Mouse (Mus musculus) intestine, postnatal 0 days (tissue): Measurements from ENCODE around the gene Asic4. TPM values are rescaled to one million over a fixed set of nuclear protein-coding genes. Genes with fewer than 3 reads are reported as not detected.

ENCODE experiments used
- ATAC-seq: fragments of 200-750 bp; cut with Nextera tagmentation; 2 replicates; pipeline ENCODE4 v1.8.0; 2017; ENCODE audit warnings: mild to moderate bottlenecking, moderate TSS enrichment, moderate library complexity
- H3K27ac ChIP-seq: fragments of 300-500 bp; sonication (generic); 2 replicates; pipeline ENCODE4 v1.5.1; 2014; ENCODE audit warnings: mild to moderate bottlenecking, low read depth, low read length, moderate library complexity
- H3K27me3 ChIP-seq: fragments of 300-500 bp; sonication (generic); replicated peaks from 2 replicates; pipeline ENCODE4 v1.6.1; 2014; ENCODE audit warnings: low read length, mixed read lengths; ENCODE audit not compliant: control insufficient read depth, insufficient read depth
- H3K36me3 ChIP-seq: fragments of 300-500 bp; sonication (generic); 2 replicates; pipeline ENCODE4 v1.6.1; 2014; ENCODE audit warnings: mild to moderate bottlenecking, moderate library complexity; ENCODE audit not compliant: control insufficient read depth, insufficient read depth
- H3K4me1 ChIP-seq: fragments of 300-500 bp; sonication (generic); replicated peaks from 2 replicates; pipeline ENCODE4 v1.6.1; 2014; ENCODE audit warnings: antibody characterized with exemption, low read length, mixed read lengths; ENCODE audit not compliant: control insufficient read depth, insufficient read depth
- H3K4me2 ChIP-seq: fragments of 300-500 bp; sonication (generic); replicated peaks from 2 replicates; pipeline ENCODE4 v1.6.1; 2014; ENCODE audit warnings: low read depth, mild to moderate bottlenecking, moderate library complexity
- H3K4me3 ChIP-seq: fragments of 300-500 bp; sonication (generic); 2 replicates; pipeline ENCODE4 v1.5.1; 2014; ENCODE audit warnings: low read depth, low read length
- H3K9ac ChIP-seq: fragments of 300-500 bp; sonication (generic); 2 replicates; pipeline ENCODE4 v1.6.1; 2014; ENCODE audit warnings: mild to moderate bottlenecking, low read depth, low read length
- H3K9me3 ChIP-seq: fragments of 300-500 bp; sonication (generic); 2 replicates; pipeline ENCODE4 v1.6.1; 2016; ENCODE audit warnings: mixed run types; ENCODE audit not compliant: control insufficient read depth
- CTCF ChIP-seq: sonication (generic); IDR thresholded peaks from 2 replicates; pipeline ENCODE4 v1.5.1; 2016; ENCODE audit warnings: low read depth, mild to moderate bottlenecking, control low read depth, antibody characterized with exemption, moderate library complexity
- WGBS: fragments of 180-500 bp; shearing (Covaris S2); extraction: QIAGEN DNeasy Blood & Tissue Kit; methylation state at CpG from one replicate; pipeline ENCODE4 v1.1.7; 2014; 5-methylcytosine and 5-hydroxymethylcytosine counted together
- polyA plus RNA-seq: library from polyadenylated mRNA; unstranded; fragments of >200 nt; fragmentation: Nextera tagmentation; extraction: Ambion mirVana; gene quantifications from 2 replicates; pipeline ENCODE4 v1.2.1, GENCODE M21; 2015

Gene Asic4
- polyA plus RNA-seq, 1 experiment from 2014 or later = 1.2 TPM

DNA sequence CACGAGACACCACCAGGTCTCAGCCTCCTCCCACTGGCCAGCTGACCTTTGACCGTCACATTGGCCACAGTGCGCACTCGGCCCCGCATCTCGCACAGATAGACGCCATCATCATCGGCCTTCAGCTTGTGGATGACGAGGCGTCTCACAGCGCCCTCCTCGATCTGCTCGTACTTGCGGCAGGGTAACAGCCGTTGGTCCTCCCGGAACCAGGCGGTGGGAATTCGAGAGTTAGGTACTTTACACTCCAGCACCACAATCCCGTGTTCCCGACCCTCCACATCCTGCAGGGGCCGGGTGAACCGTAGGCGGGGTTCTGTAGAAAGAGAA is 53.4 kb downstream of the Asic4 start:
- Histone ChIP-seq H3K36me3 (peaks cover 38% of the 10 kb centered on the region; the same call in 1 of the 2 replicates), H3K27ac (no peak overlapping the region), H3K9me3 (no peaks in the 10 kb centered on the region), H3K4me2 (peak overlapping the region; percentile 98; the same call in 1 of the 2 replicates), H3K4me1 (no peaks in the 10 kb centered on the region; the same call in 1 of the 2 replicates), H3K9ac (no peak overlapping the region), H3K4me3 (peak overlapping the region; percentile 3; the same call in 1 of the 2 replicates), H3K27me3 (no peaks in the 10 kb centered on the region)
- no peak for TF ChIP-seq CTCF
- 76% methylated on average over 23 of the region's 23 CpGs for WGBS
- ATAC-seq = no peak

DNA sequence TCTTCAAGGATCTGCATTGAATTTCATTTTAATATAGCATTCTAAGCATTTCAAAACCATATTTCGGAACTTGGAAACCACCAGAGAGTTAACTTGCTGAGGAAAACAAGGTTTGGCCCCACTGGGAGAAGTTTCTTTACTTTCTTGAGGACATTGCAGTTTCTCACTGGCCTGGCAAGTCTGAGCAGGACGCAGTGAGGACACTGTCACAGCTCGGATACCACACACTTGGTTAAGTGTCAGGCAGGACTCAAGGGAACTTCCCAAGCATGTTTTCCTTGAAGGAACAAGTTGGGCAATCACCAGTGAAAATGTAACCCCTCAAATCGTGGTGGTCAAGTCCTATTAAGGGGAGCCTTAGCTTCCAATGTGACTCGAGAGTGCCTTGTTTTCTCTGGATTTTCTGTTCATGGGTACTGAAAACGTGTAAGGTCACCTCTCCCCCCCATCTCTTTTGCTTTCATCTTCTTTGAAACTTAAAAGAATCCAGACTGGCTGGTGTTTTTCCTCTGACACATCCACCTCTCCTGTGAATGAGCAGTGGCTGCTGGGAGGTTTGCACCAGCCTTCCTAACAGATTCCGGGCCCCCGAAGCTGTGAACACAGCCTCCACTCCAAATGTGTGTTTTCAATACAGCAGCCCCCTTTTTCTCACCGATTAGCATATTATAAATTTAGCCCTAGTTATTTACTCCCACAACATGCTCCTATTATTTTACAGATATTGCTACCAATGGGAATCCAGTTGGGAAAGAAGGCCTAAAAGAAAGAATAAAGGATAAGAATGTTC is 54.2 kb downstream of the Asic4 start:
- H3K27ac ChIP-seq = no peak overlapping the region
- peak overlapping the region; percentile 98 for H3K4me2 ChIP-seq

DNA sequence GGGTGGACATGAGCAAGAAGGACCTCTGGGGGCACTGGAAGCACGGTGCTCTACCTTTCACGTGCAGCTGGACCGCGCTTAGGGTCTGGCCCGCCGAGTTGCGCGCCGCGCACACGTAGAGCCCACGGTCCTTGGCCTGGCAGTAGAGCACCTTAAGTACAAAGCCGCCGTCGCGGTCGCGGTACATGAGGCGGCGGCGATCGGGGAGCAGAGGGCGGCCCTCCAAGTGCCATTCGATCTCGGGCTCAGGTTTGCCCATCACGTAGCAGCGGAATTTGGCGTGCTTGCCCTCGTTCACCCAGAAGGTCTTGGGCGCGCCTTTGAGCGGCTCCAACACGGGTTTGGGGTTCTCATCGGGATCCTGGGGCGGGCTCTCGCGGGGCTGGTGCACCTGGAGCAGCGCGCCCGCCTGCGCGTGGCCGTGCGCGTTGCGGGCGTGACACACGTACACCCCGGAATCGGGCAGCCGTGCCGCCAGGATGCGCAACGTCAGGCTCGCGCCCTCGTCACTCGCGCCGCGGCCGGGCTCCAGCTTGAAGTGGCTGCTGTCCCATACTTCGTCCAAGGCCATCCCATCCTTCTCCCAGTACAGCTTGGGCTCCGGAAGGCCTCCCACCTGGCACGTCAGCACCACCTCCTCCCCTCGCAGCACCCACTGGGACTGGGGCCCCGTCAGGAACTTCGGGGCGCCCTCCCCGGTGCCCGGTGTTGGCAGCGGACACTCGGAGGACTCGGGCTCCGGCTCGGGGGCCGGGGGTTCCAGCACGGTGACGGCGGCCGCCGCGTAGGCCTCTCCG is 55.1 kb downstream of the Asic4 start:
- no peaks in the 10 kb centered on the region for H3K27me3 ChIP-seq
- WGBS = under 1% methylated on average over 80 of the region's 84 CpGs
- peak overlapping the region; percentile 91 for H3K9ac ChIP-seq
- no peaks in the 10 kb centered on the region for H3K9me3 ChIP-seq
- H3K4me3 ChIP-seq = peak overlapping the region; percentile 78
- peak overlapping the region; percentile 90 for H3K27ac ChIP-seq
- ATAC-seq = peak; percentile 69
- no peaks in the 10 kb centered on the region; the same call in 1 of the 2 replicates for H3K4me1 ChIP-seq
- no peak for TF ChIP-seq CTCF
- H3K4me2 ChIP-seq = peak overlapping the region; percentile 98
- peaks cover 29% of the 10 kb centered on the region; the same call in 1 of the 2 replicates for H3K36me3 ChIP-seq

More for the DNA sequence above, 54.2 kb downstream of the Asic4 start:
- H3K4me3 ChIP-seq = peak overlapping the region; percentile 78
- 52% methylated on average over 9 of the region's 9 CpGs for WGBS
- no peaks in the 10 kb centered on the region for H3K27me3 ChIP-seq
- ATAC-seq = no peak
- 0 out of 2 replicates have a peak overlapping the region, but pooled peaks have one; percentile 91 for H3K9ac ChIP-seq
- H3K4me1 ChIP-seq = no peaks in the 10 kb centered on the region; the same call in 1 of the 2 replicates
- TF ChIP-seq CTCF = no peak
- H3K9me3 ChIP-seq = no peaks in the 10 kb centered on the region
- peaks cover 35% of the 10 kb centered on the region; the same call in 1 of the 2 replicates for H3K36me3 ChIP-seq

DNA sequence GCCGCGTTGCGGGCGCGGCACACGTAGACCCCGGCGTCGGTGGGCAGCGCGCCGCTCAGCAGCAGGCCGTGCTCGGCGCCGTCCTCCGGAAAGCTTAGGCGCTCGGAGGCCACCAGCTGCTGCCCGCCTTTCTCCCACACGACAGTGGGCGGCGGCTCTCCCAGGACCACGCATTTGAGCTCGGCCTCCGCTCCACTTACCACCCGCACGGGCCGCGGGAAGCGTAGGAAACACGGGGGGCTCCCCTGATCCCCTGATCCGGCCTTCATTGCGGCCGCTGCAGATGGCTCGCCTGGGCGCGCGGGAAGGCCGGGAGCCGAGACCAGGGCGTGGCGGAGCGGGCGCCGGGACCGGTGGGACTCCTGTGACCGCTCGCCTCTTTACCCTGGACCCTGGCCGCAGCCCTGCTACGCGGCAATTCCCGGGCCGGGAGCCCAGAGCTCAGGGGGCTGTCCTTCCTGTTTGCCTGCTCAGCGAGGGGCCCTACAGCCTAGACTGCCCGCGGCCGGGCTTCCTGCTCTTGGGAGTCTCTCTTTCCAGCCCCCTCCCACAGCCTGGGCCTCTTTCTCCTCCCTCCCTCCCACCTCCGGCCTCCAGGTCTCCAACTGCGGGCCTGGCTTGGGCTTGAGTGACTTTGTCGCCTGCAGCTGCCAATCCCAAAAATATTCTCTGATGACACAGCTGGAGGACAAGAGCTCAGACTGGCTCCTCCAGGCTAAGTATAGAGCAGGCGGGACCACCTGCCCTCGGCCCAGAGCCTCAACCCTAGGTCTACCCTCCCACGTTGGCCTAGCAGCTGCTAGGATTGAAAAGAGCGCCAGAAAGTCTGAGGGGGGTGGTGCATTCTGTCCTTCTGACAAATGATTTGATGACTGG is 56.0 kb downstream of the Asic4 start, which contains the start of gene Obsl1:
Gene Obsl1 (minus strand): TSS at position 497 of the 876 bp plus-strand sequence.
- Histone ChIP-seq H3K4me1 (no peaks in the 10 kb centered on the region; the same call in 1 of the 2 replicates), H3K4me2 (peak within 1 kb of the TSS; percentile 98), H3K27ac (peak within 1 kb of the TSS; percentile 90), H3K36me3 (peaks cover 24% of the 10 kb centered on the region; the same call in 1 of the 2 replicates), H3K9ac (peak within 1 kb of the TSS; percentile 91), H3K4me3 (peak within 1 kb of the TSS; percentile 78), H3K9me3 (no peaks in the 10 kb centered on the region), H3K27me3 (no peaks in the 10 kb centered on the region)
- peak; percentile 57; the same call in 1 of the 2 replicates for ATAC-seq
- under 1% methylated on average over 61 of the region's 65 CpGs for WGBS
- no peak for TF ChIP-seq CTCF

DNA sequence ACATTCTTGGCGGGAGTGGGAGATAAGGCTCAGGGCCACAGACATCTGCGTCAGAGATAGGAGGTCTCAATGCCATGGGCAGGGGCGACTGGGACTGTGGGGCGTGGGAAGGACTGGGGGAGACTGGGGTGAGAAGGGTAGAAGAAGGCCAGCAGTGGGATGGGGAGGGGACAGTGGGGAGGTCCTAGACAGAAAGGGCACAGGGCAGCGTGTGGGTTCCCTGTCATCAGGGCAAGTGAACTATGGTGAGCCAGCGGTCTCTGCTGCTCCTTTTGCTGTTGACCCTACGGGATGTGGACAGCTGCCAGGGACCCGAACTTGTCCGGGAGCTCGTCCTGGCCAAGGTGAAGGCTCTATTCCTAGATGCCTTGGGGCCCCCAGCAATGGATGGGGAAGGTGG is 56.8 kb downstream of the Asic4 start, which contains the start of gene Inha:
Gene Inha (plus strand): TSS at position 72 of the 400 bp plus-strand sequence.
- peak within 1 kb of the TSS; percentile 90 for H3K27ac ChIP-seq
- no peak for ATAC-seq
- no peaks in the 10 kb centered on the region for H3K27me3 ChIP-seq
- H3K4me3 ChIP-seq = peak within 1 kb of the TSS; percentile 78
- peak within 1 kb of the TSS; percentile 91 for H3K9ac ChIP-seq
- no peaks in the 10 kb centered on the region; the same call in 1 of the 2 replicates for H3K4me1 ChIP-seq
- peaks cover 17% of the 10 kb centered on the region; the same call in 1 of the 2 replicates for H3K36me3 ChIP-seq
- TF ChIP-seq CTCF = no peak
- WGBS = 55% methylated on average over 10 of the region's 10 CpGs
- peak within 1 kb of the TSS; percentile 98 for H3K4me2 ChIP-seq
- H3K9me3 ChIP-seq = no peaks in the 10 kb centered on the region
